In genomic region chr15:88732405-88733020, GRCm38 (mm10) we compare ENCODE assay signal across 7 mouse cellular contexts. TPM values are rescaled to one million over a fixed set of nuclear protein-coding genes. Genes with fewer than 3 reads are reported as not detected.
DNase-seq lines count a peak whose midpoint lies in the region; ATAC-seq lines count a peak whose summit lies in the region.

No protein-coding gene starts in this region.

- 37% methylated on average over 15 of the region's 15 CpGs for WGBS in forebrain, embryonic 11.5 days
- 17% methylated on average over 15 of the region's 15 CpGs for WGBS in liver, embryonic 11.5 days

- H3K36me3 ChIP-seq in forebrain, embryonic 11.5 days (ENCODE audit: control insufficient read depth, insufficient read depth, low read length) = peaks cover 18% of the 10 kb centered on the region
- peaks cover 22% of the 10 kb centered on the region for H3K36me3 ChIP-seq in liver, embryonic 11.5 days (ENCODE audit: control insufficient read depth, insufficient read depth, low read length)
- peaks cover 3% of the 10 kb centered on the region; the same call in 1 of the 2 replicates for H3K36me3 ChIP-seq in splenic B cell, adult 2 months (ENCODE audit: control insufficient read depth, insufficient read depth, low read length, poor library complexity, severe bottlenecking)

- H3K27me3 ChIP-seq in forebrain, embryonic 11.5 days (ENCODE audit: control insufficient read depth, insufficient read depth, low read length) = no peaks in the 10 kb centered on the region
- H3K27me3 ChIP-seq in liver, embryonic 11.5 days (replicated peaks; ENCODE audit: control insufficient read depth, insufficient read depth, low read length) = no peaks in the 10 kb centered on the region
- no peaks in the 10 kb centered on the region for H3K27me3 ChIP-seq in splenic B cell, adult 2 months (ENCODE audit: control insufficient read depth, insufficient read depth, low read length, poor library complexity, severe bottlenecking)

- H3K4me3 ChIP-seq in forebrain, embryonic 11.5 days (ENCODE audit: low read depth, low read length) = peak overlapping the region; percentile 100
- peak overlapping the region; percentile 97 for H3K4me3 ChIP-seq in liver, embryonic 11.5 days (ENCODE audit: low read depth, low read length)

- DNase-seq in thymus, postnatal 14 days = peak; percentile 26
- no peak for DNase-seq in thymus, postnatal 25 days
- no peak for DNase-seq in forebrain, embryonic 11.5 days (ENCODE audit: low spot score)
- no peak for DNase-seq in liver, embryonic 11.5 days (ENCODE audit: low spot score)
- DNase-seq in splenic B cell, adult 2 months (ENCODE audit: low read depth, low spot score) = peak; percentile 23
- no peak for DNase-seq in left cerebral cortex, adult 9 months (ENCODE audit: low spot score in 2 of 2)
- DNase-seq in gastrocnemius, postnatal 14 days = no peak

- ATAC-seq in forebrain, embryonic 11.5 days (replicated peaks; ENCODE audit: low FRiP score) = no peak
- ATAC-seq in liver, embryonic 11.5 days (replicated peaks; ENCODE audit: low FRiP score) = no peak

- H3K9ac ChIP-seq in forebrain, embryonic 11.5 days (ENCODE audit: low read length) = peak overlapping the region; percentile 98
- H3K9ac ChIP-seq in liver, embryonic 11.5 days (ENCODE audit: low read depth, low read length) = peak overlapping the region; percentile 96

- H3K27ac ChIP-seq in forebrain, embryonic 11.5 days (ENCODE audit: low read depth, low read length) = no peak overlapping the region
- H3K27ac ChIP-seq in liver, embryonic 11.5 days (ENCODE audit: low read depth, low read length) = no peak overlapping the region

- peaks cover 8% of the 10 kb centered on the region for H3K4me1 ChIP-seq in forebrain, embryonic 11.5 days (replicated peaks; ENCODE audit: control insufficient read depth, insufficient read depth, low read length)
- peaks cover 24% of the 10 kb centered on the region for H3K4me1 ChIP-seq in liver, embryonic 11.5 days (replicated peaks; ENCODE audit: control insufficient read depth, insufficient read depth, low read length)

- H3K4me2 ChIP-seq in forebrain, embryonic 11.5 days (ENCODE audit: low read depth, low read length, severe bottlenecking) = peak overlapping the region; percentile 90
- H3K4me2 ChIP-seq in liver, embryonic 11.5 days = peak overlapping the region; percentile 84

- no peaks in the 10 kb centered on the region for H3K9me3 ChIP-seq in forebrain, embryonic 11.5 days (ENCODE audit: control insufficient read depth, low read length)
- no peaks in the 10 kb centered on the region for H3K9me3 ChIP-seq in liver, embryonic 11.5 days (ENCODE audit: control insufficient read depth, low read length)

- intact Hi-C loops in gastrocnemius, postnatal 14 days (cut with DNase I; ENCODE audit: low total_unique reads) = no loop called here

RNA-seq across cellular contexts. Expression of gene Brd1, which starts 1.5 kb away (rescaled TPM):
- polyA plus RNA-seq in forebrain, embryonic 11.5 days (2014; fragmentation: Nextera tagmentation; extraction: Ambion mirVana) = 29.0 TPM in 2 replicates
- 13.4 and 15.9 TPM in 2 replicates for polyA plus RNA-seq in liver, embryonic 11.5 days (2014; fragmentation: Nextera tagmentation; extraction: Ambion mirVana)
- total RNA-seq in gastrocnemius, postnatal 14 days (2021) = 10 to 100 TPM; 21.3 to 22.6 TPM

RNA-seq across cellular contexts. Expression of gene Zbed4, which starts 18.9 kb away (rescaled TPM):
- polyA plus RNA-seq in forebrain, embryonic 11.5 days (2014; fragmentation: Nextera tagmentation; extraction: Ambion mirVana) = 43.6 and 47.2 TPM in 2 replicates
- polyA plus RNA-seq in liver, embryonic 11.5 days (2014; fragmentation: Nextera tagmentation; extraction: Ambion mirVana) = 26.4 and 31.9 TPM in 2 replicates
- 1 to 10 TPM; 5.8 to 8.1 TPM for total RNA-seq in gastrocnemius, postnatal 14 days (2021)

Comparison
In these comparisons a context has a peak if more than half of its experiments do, and no peak if none do; other contexts are left out.
1. DNase-seq: peak in thymus, postnatal 14 days (single experiment) and splenic B cell, adult 2 months (single experiment); none in thymus, postnatal 25 days (single experiment), forebrain, embryonic 11.5 days (single experiment), liver, embryonic 11.5 days (single experiment), left cerebral cortex, adult 9 months (0 of 2) and gastrocnemius, postnatal 14 days (single experiment).